Mouse (Mus musculus) bone marrow macrophage, adult 2 months (primary cell): ENCODE data around the gene Dnajc13.

Source experiments
- CTCF ChIP-seq: IDR thresholded peaks from 2 replicates; pipeline ENCODE4 v1.5.1; 2012; ENCODE audit warnings: low read depth, mild to moderate bottlenecking, low read length, moderate library complexity
- POLR2A ChIP-seq: IDR thresholded peaks from 2 replicates; pipeline ENCODE4 v1.6.1; 2012; ENCODE audit warnings: mild to moderate bottlenecking, low read depth, low read length, borderline replicate concordance

- TF ChIP-seq CTCF (no peak), POLR2A (no peak)
These were observed 153.6 kb downstream of the Dnajc13 start for GRCm38 (mm10) chr9:104109151-104109550.
